Mouse (Mus musculus): ENCODE results near the gene Slc22a5. TPM values are rescaled to one million over a fixed set of nuclear protein-coding genes. Genes with fewer than 3 reads are reported as not detected.

Slc22a5 gene
- polyA plus RNA-seq (2014; fragmentation: Illumina TruSeq; extraction: RNeasy Lipid Tissue Mini Kit (QIAGEN cat#74804); ENCODE audit: low read depth, low replicate concordance) = 23.7 TPM

DNA sequence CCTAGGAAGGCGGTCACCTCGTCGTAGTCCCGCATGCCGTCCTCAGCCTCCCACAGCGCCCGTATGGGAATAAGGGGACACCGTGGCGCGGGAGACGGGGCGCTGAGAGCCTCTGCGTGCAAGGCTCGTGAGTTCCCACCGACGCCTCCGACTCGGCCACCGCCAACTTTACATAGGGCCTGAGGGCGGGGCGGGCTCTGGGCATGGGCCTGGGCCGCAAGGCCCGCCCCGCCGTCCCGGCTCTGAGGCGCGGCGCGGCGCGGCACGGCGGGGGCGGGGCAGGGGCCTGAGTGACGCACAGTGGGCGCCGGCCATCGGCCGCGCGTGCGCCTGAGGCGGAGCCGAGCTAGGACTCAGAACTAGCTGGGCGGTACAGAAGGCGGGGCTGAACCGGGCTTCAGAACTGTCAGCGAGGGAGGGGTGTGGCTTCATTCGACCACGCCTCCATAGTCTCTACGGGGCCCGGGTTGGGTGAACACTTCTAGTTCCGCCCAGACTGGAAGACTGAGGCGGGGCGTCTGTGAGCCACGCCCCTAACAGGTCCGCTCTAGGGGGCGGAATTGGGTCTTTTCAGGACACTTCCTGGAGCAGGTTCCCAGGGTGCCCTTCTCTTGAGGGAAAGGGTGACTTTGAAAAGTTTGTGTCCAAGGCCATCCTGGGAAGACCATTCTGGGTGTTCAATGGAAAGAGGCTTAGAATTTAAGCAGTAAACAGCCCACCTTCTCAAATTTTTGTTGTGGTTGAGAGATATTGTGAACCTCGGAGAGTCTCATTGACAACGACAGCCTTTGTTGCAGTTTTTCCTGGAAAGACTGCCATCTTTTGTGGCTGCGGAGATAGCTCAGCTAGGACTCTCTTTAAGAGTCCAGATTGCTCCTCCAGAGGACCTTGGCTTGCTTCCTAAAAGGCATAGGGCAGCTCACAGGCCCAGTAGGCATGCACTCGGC is at the start of gene Slc22a5:
Gene Slc22a5, minus strand, starts transcription at position 156 of the 947 bp plus-strand sequence.

DNA sequence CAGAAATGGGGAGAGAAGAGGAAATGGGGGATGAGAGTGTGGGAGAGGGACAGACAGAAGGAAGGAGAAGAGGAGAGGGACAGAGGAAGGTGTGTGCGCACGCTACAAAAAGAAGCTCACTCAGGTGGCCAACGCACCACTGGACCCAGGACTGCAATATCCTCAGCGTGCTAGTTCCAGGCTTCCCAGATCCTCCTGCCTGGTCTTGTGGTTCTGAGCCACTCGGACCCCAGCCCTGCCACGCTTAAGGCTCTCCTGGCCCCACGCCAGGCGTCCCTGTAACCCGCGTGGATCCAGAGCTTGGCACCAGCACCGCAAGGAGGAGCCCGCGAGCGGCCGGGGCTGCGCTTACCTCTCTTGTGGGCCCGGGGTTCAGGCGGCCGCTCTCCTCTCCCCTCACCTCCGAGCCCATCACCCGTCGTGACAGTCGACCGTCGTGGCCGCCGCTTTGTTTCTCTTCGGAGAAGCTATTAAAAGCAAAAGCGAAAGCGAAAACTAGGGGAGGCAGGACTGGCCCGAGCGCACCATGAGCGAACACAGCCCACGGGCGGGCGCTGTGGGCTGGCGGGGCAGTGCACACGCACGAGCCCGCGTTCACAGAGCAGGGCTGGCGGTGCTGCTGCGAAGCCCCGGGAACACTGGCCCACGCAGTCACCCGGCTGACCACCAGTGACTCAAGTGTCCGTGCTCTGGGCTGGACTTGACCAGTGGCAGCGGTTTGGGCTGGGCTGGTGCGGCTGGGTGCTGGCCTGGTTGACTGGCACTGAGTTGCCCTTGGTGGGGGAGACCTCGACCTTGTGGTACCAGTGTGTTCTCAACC is 32.5 kb downstream of the Slc22a5 start, which contains the start of gene Gm12216:
Gene Gm12216, minus strand, starts transcription at position 496 of the 820 bp plus-strand sequence.

Other genes starting within 250 kb of the Slc22a5 start
- 5.3 TPM for gene Rad50, start 184.3 kb downstream of the Slc22a5 start, polyA plus RNA-seq (2014; fragmentation: Illumina TruSeq; extraction: RNeasy Lipid Tissue Mini Kit (QIAGEN cat#74804); ENCODE audit: low read depth, low replicate concordance)
- gene Il5, start 170.9 kb downstream of the Slc22a5 start, polyA plus RNA-seq (2014; fragmentation: Illumina TruSeq; extraction: RNeasy Lipid Tissue Mini Kit (QIAGEN cat#74804); ENCODE audit: low read depth, low replicate concordance) = not detected
- gene Irf1, start 121.6 kb downstream of the Slc22a5 start, polyA plus RNA-seq (2014; fragmentation: Illumina TruSeq; extraction: RNeasy Lipid Tissue Mini Kit (QIAGEN cat#74804); ENCODE audit: low read depth, low replicate concordance) = 20.8 TPM
- gene Gm17334, start 118.5 kb downstream of the Slc22a5 start, polyA plus RNA-seq (2014; fragmentation: Illumina TruSeq; extraction: RNeasy Lipid Tissue Mini Kit (QIAGEN cat#74804); ENCODE audit: low read depth, low replicate concordance) = 1.1 TPM
- 1.5 TPM for gene Gm12216, start 32.4 kb downstream of the Slc22a5 start, polyA plus RNA-seq (2014; fragmentation: Illumina TruSeq; extraction: RNeasy Lipid Tissue Mini Kit (QIAGEN cat#74804); ENCODE audit: low read depth, low replicate concordance)
- 1.5 TPM for gene Slc22a21, start 88.7 kb upstream of the Slc22a5 start, polyA plus RNA-seq (2014; fragmentation: Illumina TruSeq; extraction: RNeasy Lipid Tissue Mini Kit (QIAGEN cat#74804); ENCODE audit: low read depth, low replicate concordance)
- gene Slc22a4, start 136.4 kb upstream of the Slc22a5 start, polyA plus RNA-seq (2014; fragmentation: Illumina TruSeq; extraction: RNeasy Lipid Tissue Mini Kit (QIAGEN cat#74804); ENCODE audit: low read depth, low replicate concordance) = 5.7 TPM
- gene Pdlim4, start 177.4 kb upstream of the Slc22a5 start, polyA plus RNA-seq (2014; fragmentation: Illumina TruSeq; extraction: RNeasy Lipid Tissue Mini Kit (QIAGEN cat#74804); ENCODE audit: low read depth, low replicate concordance) = 35.0 TPM
- gene P4ha2, start 208.4 kb upstream of the Slc22a5 start, polyA plus RNA-seq (2014; fragmentation: Illumina TruSeq; extraction: RNeasy Lipid Tissue Mini Kit (QIAGEN cat#74804); ENCODE audit: low read depth, low replicate concordance) = 62.3 TPM

All from heart, adult 10 weeks (tissue).